Mouse (Mus musculus) midbrain, postnatal 0 days (tissue): ENCODE measurements at regions not wholly inside any gene's neighbourhood (a gene's known extent, or its start where the extent isn't known, plus 50 kb on each side); places are given as distances from the start of the nearest gene placed in this dataset.

Experiments
- ATAC-seq: fragments of 200-750 bp; cut with Nextera tagmentation; 2 replicates; pipeline ENCODE4 v1.8.0; 2017; ENCODE audit warnings: moderate number of reproducible peaks, mild to moderate bottlenecking, moderate TSS enrichment, moderate library complexity; ENCODE audit not compliant: low FRiP score
- DNase-seq: peaks from one replicate; pipeline ENCODE4 v3.0.0-alpha.2; 2015; ENCODE audit warnings: low spot score
- H3K27ac ChIP-seq: fragments of 300-500 bp; sonication (generic); 2 replicates; pipeline ENCODE4 v1.5.1; 2014; ENCODE audit warnings: low read depth, mild to moderate bottlenecking, low read length, mixed read lengths
- H3K27me3 ChIP-seq: fragments of 300-500 bp; sonication (generic); 2 replicates; pipeline ENCODE4 v1.6.1; 2014; ENCODE audit warnings: low read length, control low read depth, mixed read lengths; ENCODE audit not compliant: insufficient read depth
- H3K36me3 ChIP-seq: fragments of 300-500 bp; sonication (generic); 2 replicates; pipeline ENCODE4 v1.6.1; 2014; ENCODE audit warnings: low read length, control low read depth, mixed read lengths; ENCODE audit not compliant: insufficient read depth
- H3K4me1 ChIP-seq: fragments of 300-500 bp; sonication (generic); 2 replicates; pipeline ENCODE4 v1.6.1; 2014; ENCODE audit warnings: mild to moderate bottlenecking, control low read depth, antibody characterized with exemption, low read length, mixed read lengths; ENCODE audit not compliant: insufficient read depth
- H3K4me2 ChIP-seq: fragments of 300-500 bp; sonication (generic); 2 replicates; pipeline ENCODE4 v1.6.1; 2014; ENCODE audit warnings: low read depth, mild to moderate bottlenecking, low read length, mixed read lengths; ENCODE audit not compliant: poor library complexity, severe bottlenecking
- H3K4me3 ChIP-seq: fragments of 300-500 bp; sonication (generic); 2 replicates; pipeline ENCODE4 v1.5.1; 2014; ENCODE audit warnings: low read depth, mild to moderate bottlenecking, low read length, moderate library complexity
- H3K9ac ChIP-seq: fragments of 300-500 bp; sonication (generic); replicated peaks from 2 replicates; pipeline ENCODE4 v1.6.1; 2014; ENCODE audit warnings: mild to moderate bottlenecking, low read length, moderate library complexity, mixed read lengths; ENCODE audit not compliant: poor library complexity, severe bottlenecking
- H3K9me3 ChIP-seq: fragments of 300-500 bp; sonication (generic); 2 replicates; pipeline ENCODE4 v1.6.1; 2016; ENCODE audit warnings: low read length, control low read depth
- CTCF ChIP-seq: IDR thresholded peaks from 2 replicates; pipeline ENCODE4 v1.5.1; 2016; ENCODE audit warnings: antibody characterized with exemption, mild to moderate bottlenecking
- WGBS: fragments of 180-500 bp; shearing (Covaris S2); extraction: QIAGEN DNeasy Blood & Tissue Kit; methylation state at CpG from one replicate; pipeline ENCODE4 v1.1.7; 2014; 5-methylcytosine and 5-hydroxymethylcytosine counted together

DNA sequence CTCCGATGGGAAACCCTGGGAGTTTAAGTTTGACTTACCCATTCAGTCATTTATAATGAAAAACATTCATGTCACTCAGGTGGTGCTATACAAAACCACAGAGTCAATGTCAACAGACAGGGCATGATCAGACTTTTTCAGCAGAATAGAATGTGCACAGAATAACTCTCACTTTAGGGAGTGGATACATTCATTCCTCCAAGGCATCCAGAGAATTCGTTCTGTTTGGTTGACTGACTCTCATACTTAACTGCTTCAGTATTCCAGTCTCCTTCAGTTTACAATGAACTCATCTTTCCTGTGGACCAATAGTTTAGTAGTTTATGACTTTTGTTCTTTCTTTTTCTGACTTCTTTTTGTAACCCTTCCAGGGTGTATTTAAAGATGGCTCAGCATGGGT is 225.1 kb downstream of the AI593442 start:
- Histone ChIP-seq H3K9me3 (no peaks in the 10 kb centered on the region), H3K4me3 (no peak overlapping the region), H3K27ac (no peak overlapping the region), H3K4me2 (no peak overlapping the region), H3K36me3 (no peaks in the 10 kb centered on the region), H3K9ac (no peak overlapping the region), H3K4me1 (no peaks in the 10 kb centered on the region), H3K27me3 (no peaks in the 10 kb centered on the region)
- DNase-seq (no peak), ATAC-seq (no peak)
- WGBS = 77% methylated on average over 2 of the region's 2 CpGs
- no peak for TF ChIP-seq CTCF

DNA sequence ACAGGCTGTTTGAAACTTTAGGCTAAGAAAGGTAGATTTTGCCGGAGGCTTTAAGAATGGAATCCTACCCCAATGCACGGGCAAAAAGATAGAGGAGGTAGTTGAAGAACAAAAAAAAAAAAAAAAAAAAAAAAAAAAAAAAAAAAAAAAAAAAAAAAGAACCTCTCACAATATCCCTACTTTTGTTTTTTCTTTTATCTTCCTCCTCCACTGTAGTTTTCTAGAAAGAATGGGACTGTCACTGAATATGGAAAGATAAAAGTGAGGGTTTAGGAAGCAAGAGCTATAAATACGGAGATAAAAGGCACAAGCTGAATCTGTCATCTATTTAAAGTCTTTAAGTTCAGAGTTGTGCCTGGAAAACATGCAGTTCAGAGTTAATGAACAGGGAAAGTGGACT is 227.8 kb downstream of the AI593442 start:
- H3K9me3 ChIP-seq = no peaks in the 10 kb centered on the region
- H3K4me3 ChIP-seq = no peak overlapping the region
- ATAC-seq = no peak
- H3K4me2 ChIP-seq = no peak overlapping the region
- H3K4me1 ChIP-seq = no peaks in the 10 kb centered on the region
- no peaks in the 10 kb centered on the region for H3K36me3 ChIP-seq
- H3K27ac ChIP-seq = no peak overlapping the region
- TF ChIP-seq CTCF = no peak
- DNase-seq = no peak
- H3K9ac ChIP-seq = no peak overlapping the region
- H3K27me3 ChIP-seq = no peaks in the 10 kb centered on the region
- 78% methylated on average over 3 of the region's 3 CpGs for WGBS

DNA sequence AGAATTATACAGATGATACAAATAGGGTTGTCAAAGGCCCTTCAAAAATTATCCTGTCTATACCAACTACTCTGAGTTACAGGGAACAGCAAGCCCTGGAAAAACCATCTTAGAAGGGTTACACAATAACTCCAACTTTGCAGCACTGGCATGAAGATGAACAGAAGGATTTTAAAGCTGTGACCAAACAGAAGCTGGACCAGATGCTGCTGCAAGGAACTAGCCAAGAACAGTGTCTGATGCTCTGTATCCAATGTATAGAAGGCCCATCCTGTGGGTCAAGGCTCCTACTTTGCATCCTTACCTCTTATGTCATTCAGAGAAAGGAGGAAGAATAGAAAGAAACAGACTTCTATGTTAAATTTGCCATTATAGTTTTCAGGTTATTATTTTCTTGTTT is 231.3 kb downstream of the AI593442 start:
- no peaks in the 10 kb centered on the region for H3K4me1 ChIP-seq
- no peak overlapping the region for H3K4me3 ChIP-seq
- H3K9ac ChIP-seq = no peak overlapping the region
- H3K27ac ChIP-seq = no peak overlapping the region
- TF ChIP-seq CTCF = no peak
- H3K27me3 ChIP-seq = no peaks in the 10 kb centered on the region
- DNase-seq (no peak), ATAC-seq (no peak)
- no peaks in the 10 kb centered on the region for H3K36me3 ChIP-seq
- no peak overlapping the region for H3K4me2 ChIP-seq
- H3K9me3 ChIP-seq = no peaks in the 10 kb centered on the region

DNA sequence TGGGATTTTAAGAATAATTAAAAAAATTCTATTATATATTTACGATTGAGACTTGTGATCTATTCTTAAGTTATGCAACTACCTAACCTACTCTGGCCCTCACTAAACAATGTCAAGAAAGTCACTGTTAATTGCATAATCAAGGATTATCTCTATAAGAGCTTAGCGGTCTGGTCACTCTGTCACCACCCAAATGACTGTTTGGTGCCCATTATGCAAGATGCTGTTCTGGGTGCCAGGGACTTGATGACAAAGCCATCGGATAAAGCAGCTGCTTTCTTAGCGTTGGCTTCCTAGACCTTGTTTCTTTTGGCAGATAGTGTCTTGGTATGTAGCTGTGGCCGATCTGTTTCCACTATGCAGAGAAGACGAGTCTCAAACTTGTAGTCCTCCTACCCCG is 236.4 kb downstream of the AI593442 start:
- H3K4me1 ChIP-seq = no peaks in the 10 kb centered on the region
- no peak overlapping the region for H3K9ac ChIP-seq
- no peak for TF ChIP-seq CTCF
- no peaks in the 10 kb centered on the region for H3K9me3 ChIP-seq
- ATAC-seq (no peak), DNase-seq (no peak)
- no peak overlapping the region for H3K4me2 ChIP-seq
- H3K4me3 ChIP-seq = no peak overlapping the region
- no peaks in the 10 kb centered on the region for H3K27me3 ChIP-seq
- no peaks in the 10 kb centered on the region for H3K36me3 ChIP-seq
- WGBS = 88% methylated on average over 7 of the region's 7 CpGs
- no peak overlapping the region for H3K27ac ChIP-seq

DNA sequence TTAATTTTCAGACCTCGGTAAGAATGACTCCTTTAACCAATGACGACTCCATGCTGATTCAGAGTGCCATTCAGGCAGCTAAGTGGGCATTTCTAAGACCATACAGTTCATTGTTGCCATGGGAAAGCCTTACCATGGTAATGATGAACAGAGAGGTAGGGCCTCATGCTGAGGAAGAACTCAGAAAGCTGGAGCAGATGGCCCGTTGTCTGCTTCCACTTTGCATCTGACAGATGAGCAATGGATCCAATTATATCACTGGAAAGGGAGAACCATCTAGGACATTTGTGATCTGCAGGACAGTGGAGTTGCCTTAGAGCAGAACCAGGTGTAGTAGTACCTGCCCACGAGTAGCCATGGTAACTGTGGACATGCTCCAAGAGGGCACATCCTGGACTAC is 245.4 kb downstream of the AI593442 start:
- H3K4me1 ChIP-seq = no peaks in the 10 kb centered on the region
- DNase-seq (peak; percentile 22), ATAC-seq (no peak)
- H3K27ac ChIP-seq = no peak overlapping the region
- H3K27me3 ChIP-seq = no peaks in the 10 kb centered on the region
- TF ChIP-seq CTCF = no peak
- no peak overlapping the region for H3K4me2 ChIP-seq
- no peak overlapping the region for H3K9ac ChIP-seq
- no peak overlapping the region for H3K4me3 ChIP-seq
- H3K9me3 ChIP-seq = no peaks in the 10 kb centered on the region
- WGBS = 52% methylated on average over 4 of the region's 4 CpGs
- no peaks in the 10 kb centered on the region for H3K36me3 ChIP-seq

DNA sequence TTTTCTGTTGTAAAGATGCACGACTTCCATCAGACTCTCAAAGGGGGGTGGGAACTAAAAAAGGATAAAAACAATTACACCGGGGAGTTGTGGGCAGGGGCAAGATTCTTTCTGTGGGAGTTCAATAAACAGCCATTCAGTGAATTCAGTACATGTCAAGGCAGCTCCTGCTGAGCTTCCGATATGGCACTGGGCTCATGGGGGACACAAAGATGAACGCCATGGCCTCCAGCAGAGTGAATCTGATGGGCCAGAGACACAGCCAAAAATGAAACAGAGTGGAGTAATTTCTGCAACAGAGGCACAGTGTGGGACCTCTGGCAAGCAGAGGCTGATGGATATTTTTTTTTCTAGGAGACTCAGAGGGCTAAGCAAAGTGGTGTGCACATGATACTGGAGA is 254.2 kb downstream of the AI593442 start:
- Histone ChIP-seq H3K27me3 (no peaks in the 10 kb centered on the region), H3K9ac (no peak overlapping the region), H3K27ac (no peak overlapping the region), H3K4me2 (no peak overlapping the region), H3K4me3 (no peak overlapping the region), H3K9me3 (no peaks in the 10 kb centered on the region), H3K4me1 (no peaks in the 10 kb centered on the region), H3K36me3 (no peaks in the 10 kb centered on the region)
- WGBS = 17% methylated on average over 4 of the region's 4 CpGs
- DNase-seq = peak; percentile 44
- no peak for ATAC-seq
- TF ChIP-seq CTCF = no peak

DNA sequence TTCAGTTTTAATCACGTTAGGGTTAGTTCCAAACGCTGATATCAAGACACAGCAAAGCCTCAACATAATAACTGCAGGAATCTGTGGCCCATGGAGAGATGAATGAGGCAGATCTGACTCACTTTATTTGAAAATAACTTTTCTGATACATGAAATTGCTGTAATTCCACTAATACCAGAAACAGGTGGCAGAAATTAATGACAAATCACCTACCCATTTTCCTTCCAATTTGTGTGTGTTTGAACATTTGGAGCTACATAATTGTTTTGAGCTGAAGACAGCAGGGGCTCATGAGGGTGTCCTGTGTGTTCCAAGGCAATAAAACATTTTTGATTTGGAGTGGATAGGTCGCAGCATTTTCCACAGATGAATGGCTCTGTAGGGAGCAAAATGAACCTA is 254.2 kb upstream of the Zc3h12c start:
- Histone ChIP-seq H3K36me3 (no peaks in the 10 kb centered on the region), H3K9me3 (no peaks in the 10 kb centered on the region), H3K4me2 (no peak overlapping the region), H3K4me1 (no peaks in the 10 kb centered on the region), H3K27me3 (no peaks in the 10 kb centered on the region), H3K4me3 (no peak overlapping the region), H3K27ac (no peak overlapping the region), H3K9ac (no peak overlapping the region)
- DNase-seq (no peak), ATAC-seq (no peak)
- TF ChIP-seq CTCF = no peak
- 72% methylated on average over 3 of the region's 3 CpGs for WGBS
